Mouse (Mus musculus) lung, adult 2 months (tissue): ENCODE measurements around the gene Anapc7. TPM values are rescaled to one million over a fixed set of nuclear protein-coding genes. Genes with fewer than 3 reads are reported as not detected.
A peak's percentile ranks its signal among the peaks of the same experiment; 100 is the strongest.

Experiments
- DNase-seq: peaks from one replicate; pipeline ENCODE4 v3.0.0; 2022
- H3K4me1 ChIP-seq: fragments of 200-500 bp; 2 replicates; pipeline ENCODE4 v1.6.1; 2011; ENCODE audit warnings: low read length; ENCODE audit not compliant: control insufficient read depth, insufficient read depth
- H3K4me3 ChIP-seq: fragments of 200-500 bp; replicated peaks from 2 replicates; pipeline ENCODE3; 2011; ENCODE audit warnings: low read depth, mild to moderate bottlenecking, control low read depth, low read length; ENCODE audit errors: extremely low read depth
- CTCF ChIP-seq: fragments of 200-500 bp; IDR thresholded peaks from 2 replicates; pipeline ENCODE4 v1.5.1; 2011; ENCODE audit warnings: mild to moderate bottlenecking, low read length, control low read depth; ENCODE audit not compliant: insufficient read depth
- POLR2A ChIP-seq: fragments of 200-500 bp; IDR thresholded peaks from 2 replicates; pipeline ENCODE4 v1.6.1; 2011; ENCODE audit warnings: low read depth, mild to moderate bottlenecking, control low read depth, low read length, borderline replicate concordance; ENCODE audit errors: extremely low read depth
- WGBS: fragments of 180-500 bp; shearing (Covaris S2); methylation state at CpG from one replicate; pipeline ENCODE4 v1.1.7; 2018; 5-methylcytosine and 5-hydroxymethylcytosine counted together
- polyA plus RNA-seq: library from polyadenylated mRNA; depleted of rRNA; stranded (reverse); fragments of >200 nt; gene quantifications from 2 replicates; pipeline ENCODE4 v1.2.3, GENCODE M21; 2012

The Anapc7 gene
- polyA plus RNA-seq, 1 experiment = 20.5 TPM

GRCm38 (mm10) chr5:122391178-122391785, 30.2 kb upstream of the Anapc7 start:
- DNase-seq = no peak
- 46% methylated on average over 16 of the region's 16 CpGs for WGBS
- Histone ChIP-seq H3K4me3 (no peak overlapping the region), H3K4me1 (peaks cover 9% of the 10 kb centered on the region; the same call in 1 of the 2 replicates)
- TF ChIP-seq POLR2A (no peak), CTCF (no peak)

- peak; percentile 91 for DNase-seq
- under 1% methylated on average over 39 of the region's 39 CpGs for WGBS
- H3K4me1 ChIP-seq = peaks cover 9% of the 10 kb centered on the region; the same call in 1 of the 2 replicates
Measured at GRCm38 (mm10) chr5:122391786-122392180, 29.7 kb upstream of the Anapc7 start, which contains the start of gene Arpc3. Gene Arpc3 (plus strand): TSS chr5:122391878.

GRCm38 (mm10) chr5:122392227-122393004, 29.1 kb upstream of the Anapc7 start:
- no peak for TF ChIP-seq CTCF
- peak; percentile 20; the same call in 1 of the 2 replicates for TF ChIP-seq POLR2A
- Histone ChIP-seq H3K4me1 (peaks cover 12% of the 10 kb centered on the region), H3K4me3 (peak overlapping the region; percentile 83)
- DNase-seq = peak; percentile 38
- WGBS = 6% methylated on average over 19 of the region's 19 CpGs

More at GRCm38 (mm10) chr5:122391786-122392180, 29.7 kb upstream of the Anapc7 start, which contains the start of gene Arpc3:
- peak within 1 kb of the TSS; percentile 83 for H3K4me3 ChIP-seq
- TF ChIP-seq CTCF (peak; percentile 92), POLR2A (peak; percentile 90)

GRCm38 (mm10) chr5:122393887-122394286, 27.6 kb upstream of the Anapc7 start:
- TF ChIP-seq POLR2A (no peak), CTCF (peak; percentile 81)
- no peak overlapping the region for H3K4me3 ChIP-seq
- peak; percentile 74 for DNase-seq
- 51% methylated on average over 2 of the region's 2 CpGs for WGBS
- peaks cover 19% of the 10 kb centered on the region for H3K4me1 ChIP-seq

- DNase-seq = peak; percentile 40
- TF ChIP-seq POLR2A = peak; percentile 21; the same call in 1 of the 2 replicates
- no peak for TF ChIP-seq CTCF
- WGBS = 39% methylated on average over 10 of the region's 10 CpGs
- Histone ChIP-seq H3K4me1 (peaks cover 24% of the 10 kb centered on the region), H3K4me3 (peak overlapping the region; percentile 51)
Measured at GRCm38 (mm10) chr5:122396791-122397190, 24.7 kb upstream of the Anapc7 start.

- H3K4me1 ChIP-seq = peaks cover 23% of the 10 kb centered on the region
- DNase-seq = no peak
- 78% methylated on average over 8 of the region's 8 CpGs for WGBS
- H3K4me3 ChIP-seq = no peak overlapping the region
- TF ChIP-seq CTCF (no peak), POLR2A (no peak)
Measured at GRCm38 (mm10) chr5:122397495-122397894, 24.0 kb upstream of the Anapc7 start.

GRCm38 (mm10) chr5:122399871-122400270, 21.6 kb upstream of the Anapc7 start:
- H3K4me3 ChIP-seq = no peak overlapping the region
- TF ChIP-seq CTCF (no peak), POLR2A (no peak)
- no peak for DNase-seq
- H3K4me1 ChIP-seq = peaks cover 17% of the 10 kb centered on the region
- WGBS = 74% methylated on average over 8 of the region's 8 CpGs

GRCm38 (mm10) chr5:122400628-122401302, 20.7 kb upstream of the Anapc7 start:
- peaks cover 15% of the 10 kb centered on the region for H3K4me1 ChIP-seq

GRCm38 (mm10) chr5:122401303-122401640, 20.2 kb upstream of the Anapc7 start:
- 30% methylated on average over 8 of the region's 8 CpGs for WGBS
- Histone ChIP-seq H3K4me3 (no peak overlapping the region), H3K4me1 (peaks cover 15% of the 10 kb centered on the region)
- TF ChIP-seq POLR2A (no peak), CTCF (peak; percentile 89)
- peak; percentile 79 for DNase-seq

More at GRCm38 (mm10) chr5:122400628-122401302, 20.7 kb upstream of the Anapc7 start:
- no peak overlapping the region for H3K4me3 ChIP-seq
- 37% methylated on average over 18 of the region's 18 CpGs for WGBS
- TF ChIP-seq POLR2A (no peak), CTCF (no peak)
- DNase-seq = no peak
